Mouse (Mus musculus) thymus, adult 18-20 months (tissue): ENCODE measurements at regions not wholly inside any gene's neighbourhood (a gene's known extent, or its start where the extent isn't known, plus 50 kb on each side); places are given as distances from the start of the nearest gene placed in this dataset.

Source experiments
- DNase-seq, 2 experiments: peaks; one replicate each; pipeline ENCODE4 v3.0.0; 2022; ENCODE audit warnings: mixed read lengths in 2 of 2

- DNase-seq: no peak
Observed at GRCm38 (mm10) chr8:109012655-109013054, 481.2 kb upstream of the Pmfbp1 start.

DNA sequence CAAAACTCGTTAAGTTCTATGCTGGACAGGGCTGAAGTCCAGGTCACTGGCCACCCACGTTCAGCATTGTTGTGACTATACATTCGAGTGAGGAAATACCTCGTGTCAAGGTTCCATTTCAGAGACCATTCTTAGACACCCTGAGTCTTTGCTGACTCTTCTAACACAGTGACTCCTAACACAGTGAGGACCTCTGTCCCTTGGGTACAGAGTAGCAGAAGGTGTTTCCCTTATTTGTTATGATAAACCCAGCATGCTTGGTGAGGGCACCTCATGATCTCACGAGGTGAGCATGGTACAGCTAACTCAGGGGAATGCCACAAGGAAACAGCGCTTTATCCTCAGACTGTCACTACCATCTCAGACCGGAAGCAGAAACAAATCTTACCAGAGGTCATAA is 480.2 kb upstream of the Pmfbp1 start:
- DNase-seq: no peak

GRCm38 (mm10) chr8:109014746-109015145 is 479.1 kb upstream of the Pmfbp1 start:
- peak; percentile 15 to 19 for DNase-seq

GRCm38 (mm10) chr8:109019565-109019964 is 474.3 kb upstream of the Pmfbp1 start:
- DNase-seq: no peak

- DNase-seq: no peak
Observed at GRCm38 (mm10) chr8:109020102-109020501, 473.7 kb upstream of the Pmfbp1 start.

DNA sequence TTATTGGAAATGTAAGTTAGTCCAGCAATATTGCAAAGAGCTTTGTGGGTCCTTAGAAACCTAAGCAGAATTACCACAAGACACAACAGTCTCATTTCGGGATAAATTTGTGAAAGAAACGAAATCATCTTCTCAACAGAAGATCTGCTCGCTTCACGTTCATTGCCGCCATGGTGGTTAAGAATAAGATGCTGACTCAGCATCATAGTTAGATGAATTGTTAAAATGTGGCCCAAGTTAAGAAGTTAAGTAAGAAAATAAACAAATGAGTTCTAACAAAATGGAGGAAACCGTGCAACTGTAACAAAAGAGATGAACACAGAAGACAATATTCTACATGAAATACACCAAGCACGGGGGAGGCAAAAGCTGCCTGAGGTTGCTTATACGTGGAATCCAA is 465.9 kb upstream of the Pmfbp1 start:
- no peak for DNase-seq

GRCm38 (mm10) chr8:109053608-109054007 is 440.2 kb upstream of the Pmfbp1 start:
- DNase-seq: no peak

GRCm38 (mm10) chr8:109059152-109059551 is 434.7 kb upstream of the Pmfbp1 start:
- DNase-seq: no peak

- DNase-seq: no peak
Observed at GRCm38 (mm10) chr8:109062376-109062775, 431.5 kb upstream of the Pmfbp1 start.

DNA sequence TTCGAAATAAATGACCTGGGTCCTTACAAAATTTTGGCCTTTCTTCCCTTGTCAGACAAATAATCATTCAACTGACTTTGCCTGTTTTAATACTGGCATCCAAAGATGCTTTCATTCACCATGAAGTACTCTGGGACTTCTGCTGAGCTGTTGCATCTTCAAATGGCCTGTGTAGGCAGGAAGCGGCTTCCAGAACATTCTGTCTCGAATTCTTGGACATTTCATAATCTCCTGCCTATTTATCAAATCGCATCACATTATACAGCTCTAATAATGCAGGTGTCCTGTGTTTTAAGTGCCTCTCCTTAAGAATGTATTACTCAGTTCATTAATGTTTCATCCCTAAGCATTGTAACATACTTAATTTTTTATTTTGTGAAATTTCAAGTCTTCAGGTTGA is 420.1 kb upstream of the Pmfbp1 start:
- no peak for DNase-seq

DNA sequence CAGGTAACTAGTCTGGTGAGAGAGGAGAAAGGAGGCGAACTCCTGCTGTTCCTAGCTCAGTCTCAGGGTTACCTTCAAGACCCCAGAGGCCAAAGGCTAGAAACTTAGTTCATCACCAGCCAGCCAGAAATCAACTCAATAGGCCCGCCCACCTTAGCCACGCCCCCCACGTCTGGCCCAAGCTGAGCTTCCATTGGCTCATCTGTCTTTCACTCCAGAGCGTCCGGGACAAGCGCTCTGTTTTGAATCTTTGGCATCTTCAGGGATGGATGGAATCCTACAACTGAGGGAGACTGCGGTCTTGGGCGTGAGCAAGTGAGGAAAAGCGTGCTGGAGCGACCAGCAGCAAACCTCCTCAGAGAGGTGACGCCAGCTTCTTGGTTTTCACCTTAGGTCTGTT is 418.8 kb upstream of the Pmfbp1 start:
- no peak for DNase-seq

DNA sequence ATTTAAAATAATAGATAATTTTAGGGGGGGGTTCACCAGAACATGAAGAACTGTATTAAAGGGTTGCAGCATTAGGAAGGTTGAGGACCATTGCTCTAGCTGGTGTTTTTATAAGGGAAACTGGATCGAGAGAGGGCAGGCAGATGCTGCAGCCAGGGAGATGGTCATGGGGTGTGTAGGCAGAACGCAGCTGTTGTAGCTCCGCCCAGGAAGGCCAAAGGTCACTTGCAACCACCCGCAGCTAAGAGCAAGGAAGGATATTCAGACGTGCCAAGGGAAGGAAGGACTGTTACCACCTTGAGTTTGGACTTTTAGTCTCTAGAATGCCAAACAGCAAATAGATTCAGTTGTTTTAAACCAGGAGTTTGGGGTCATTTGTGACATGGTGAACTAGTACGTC is 414.6 kb upstream of the Pmfbp1 start:
- DNase-seq: no peak

- DNase-seq: no peak
Observed at GRCm38 (mm10) chr8:109081295-109081694, 412.5 kb upstream of the Pmfbp1 start.

GRCm38 (mm10) chr8:109085134-109085533 is 408.7 kb upstream of the Pmfbp1 start:
- no peak for DNase-seq

GRCm38 (mm10) chr8:109087781-109088180 is 406.0 kb upstream of the Pmfbp1 start:
- no peak for DNase-seq

GRCm38 (mm10) chr8:109099671-109100070 is 394.2 kb upstream of the Pmfbp1 start:
- DNase-seq: no peak

DNA sequence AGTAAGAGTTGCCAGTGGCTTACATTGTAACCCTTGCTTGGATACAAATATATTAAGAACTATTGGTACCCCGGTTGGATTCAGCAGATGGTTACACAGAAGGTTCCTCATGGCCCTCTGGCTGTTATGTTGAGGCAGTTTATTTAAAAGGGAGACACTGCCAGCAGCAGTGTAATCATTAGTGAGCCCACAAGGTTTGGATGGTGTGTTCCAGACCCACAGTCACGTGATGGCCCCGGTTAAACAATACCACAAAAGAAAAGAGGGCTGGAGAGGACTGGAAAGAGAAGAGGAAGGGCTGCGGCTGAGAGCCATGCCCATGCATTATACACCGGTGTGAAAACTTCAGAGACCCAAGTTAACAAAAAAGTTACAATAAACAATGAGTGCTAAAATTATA is 392.4 kb upstream of the Pmfbp1 start:
- no peak for DNase-seq

DNA sequence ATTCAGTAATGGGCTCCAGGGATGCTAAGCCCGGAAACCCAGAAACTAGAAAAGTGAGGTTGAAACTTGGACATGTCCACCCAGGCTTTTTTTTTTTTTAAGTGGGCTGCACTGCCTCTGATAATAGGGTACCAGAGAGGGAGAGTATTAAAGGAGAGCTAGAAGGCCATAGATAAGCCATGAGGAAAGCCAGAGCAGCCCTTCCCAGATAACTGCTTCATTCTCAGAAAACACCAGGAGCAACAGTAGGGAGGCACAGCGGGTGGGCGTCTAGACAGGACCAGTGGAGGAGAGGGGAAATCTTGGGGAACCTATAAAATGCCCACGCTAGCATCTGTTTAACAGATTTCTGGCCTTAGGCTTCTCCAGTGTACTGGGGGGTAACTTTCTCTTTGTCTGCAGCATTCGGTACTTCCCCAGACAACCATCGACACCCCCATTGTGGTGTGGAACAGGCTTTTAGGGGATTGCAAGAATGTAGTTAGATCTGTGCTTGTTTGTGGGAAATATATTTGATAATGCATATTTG is 389.0 kb upstream of the Pmfbp1 start:
- DNase-seq: no peak

DNA sequence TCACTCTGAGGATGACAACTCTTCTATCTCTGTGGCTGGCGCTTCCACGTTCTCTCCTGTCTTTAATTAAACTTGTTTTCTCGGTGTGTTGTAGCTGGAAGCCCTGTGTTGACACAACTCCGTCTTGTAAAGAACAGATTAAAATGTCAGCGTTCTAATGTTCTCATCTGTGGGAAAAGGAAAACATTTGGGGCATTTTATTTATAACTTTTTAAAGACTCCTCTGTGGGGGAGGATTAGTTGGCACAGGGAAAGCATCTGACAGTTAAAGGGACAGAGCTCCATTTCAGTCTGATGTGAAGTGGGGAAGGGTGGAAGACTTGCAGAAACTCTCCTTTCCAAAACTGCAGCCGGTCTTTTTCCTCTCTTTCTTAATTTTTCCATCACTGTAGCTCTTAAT is 388.1 kb upstream of the Pmfbp1 start:
- DNase-seq: no peak

DNA sequence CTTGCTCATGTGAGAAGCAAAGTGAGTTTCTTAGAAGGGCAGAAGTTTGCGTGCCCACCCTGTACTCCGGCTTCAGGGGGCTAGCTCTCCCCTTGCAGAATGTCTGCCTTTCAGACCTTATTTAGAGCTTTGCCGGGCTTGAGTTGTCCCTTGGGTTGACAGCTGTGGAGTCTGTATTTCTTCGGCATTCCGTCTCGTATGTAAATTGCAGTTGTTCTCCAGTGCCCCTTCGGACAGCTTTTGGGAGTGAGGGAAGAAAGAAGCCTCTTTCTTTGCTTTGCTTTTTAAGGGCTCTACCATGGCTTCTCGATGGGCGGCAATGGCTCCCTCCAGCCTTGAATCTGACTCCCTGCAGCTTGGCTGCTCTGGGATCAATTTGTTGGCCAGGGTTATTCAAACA is 386.9 kb upstream of the Pmfbp1 start:
- DNase-seq: no peak

DNA sequence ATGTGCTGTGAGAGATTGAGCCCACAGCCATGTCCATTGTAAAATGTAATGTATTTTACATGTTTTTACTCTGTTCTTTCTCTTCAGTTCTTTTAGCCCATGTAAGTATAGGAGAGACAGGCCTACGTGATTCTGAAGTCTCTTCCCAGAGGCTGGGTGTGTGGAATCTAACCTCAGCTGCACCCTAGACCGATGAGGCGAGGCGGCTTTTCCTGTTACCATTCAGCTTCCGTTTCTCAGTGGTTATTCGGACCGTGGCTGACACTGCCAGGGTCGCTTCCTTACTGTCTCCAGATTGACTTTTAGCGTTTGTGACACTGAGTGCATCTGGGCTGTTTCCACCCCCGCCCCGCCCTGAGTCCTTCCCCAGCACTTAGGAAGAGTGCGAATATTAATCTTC is 386.1 kb upstream of the Pmfbp1 start:
- DNase-seq: no peak

DNA sequence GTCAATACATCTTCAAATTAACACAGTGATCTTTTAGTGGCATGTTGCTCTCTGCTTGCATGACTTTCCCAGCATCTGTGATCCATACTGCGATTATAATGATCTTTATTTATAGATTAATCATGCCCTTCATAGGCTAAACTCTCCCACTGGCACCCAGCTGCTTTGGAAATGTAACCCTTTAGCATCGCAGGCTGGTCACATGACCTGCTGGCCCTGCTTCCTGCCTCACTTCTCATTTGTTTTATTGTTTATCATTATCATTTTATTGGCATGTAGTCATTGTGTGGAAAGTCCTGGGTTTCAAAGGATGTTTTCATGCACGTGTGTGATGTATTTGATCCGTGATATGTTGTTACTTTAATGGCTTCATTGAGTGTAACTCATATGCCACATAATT is 384.4 kb upstream of the Pmfbp1 start:
- no peak for DNase-seq

DNA sequence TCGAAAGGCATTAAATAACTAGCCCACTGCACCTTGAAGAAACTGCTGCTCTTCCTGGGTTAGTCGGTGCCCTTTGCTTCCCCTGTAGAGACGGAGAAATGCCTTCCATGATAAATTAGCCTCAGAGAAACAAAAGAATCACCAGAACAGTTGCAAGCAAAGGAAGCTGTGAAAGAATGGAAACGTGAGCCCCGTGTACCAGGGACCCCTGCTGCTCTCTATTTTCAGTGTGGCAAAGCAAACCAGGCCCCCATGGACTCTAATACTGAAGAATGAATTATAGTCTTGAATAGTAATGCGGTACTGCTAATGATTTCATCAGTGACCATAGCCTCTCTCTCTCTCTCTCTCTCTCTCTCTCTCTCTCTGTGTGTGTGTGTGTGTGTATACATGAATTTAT is 372.1 kb upstream of the Pmfbp1 start:
- no peak for DNase-seq

GRCm38 (mm10) chr8:109142495-109143158 is 351.2 kb upstream of the Pmfbp1 start:
- DNase-seq: no peak

DNA sequence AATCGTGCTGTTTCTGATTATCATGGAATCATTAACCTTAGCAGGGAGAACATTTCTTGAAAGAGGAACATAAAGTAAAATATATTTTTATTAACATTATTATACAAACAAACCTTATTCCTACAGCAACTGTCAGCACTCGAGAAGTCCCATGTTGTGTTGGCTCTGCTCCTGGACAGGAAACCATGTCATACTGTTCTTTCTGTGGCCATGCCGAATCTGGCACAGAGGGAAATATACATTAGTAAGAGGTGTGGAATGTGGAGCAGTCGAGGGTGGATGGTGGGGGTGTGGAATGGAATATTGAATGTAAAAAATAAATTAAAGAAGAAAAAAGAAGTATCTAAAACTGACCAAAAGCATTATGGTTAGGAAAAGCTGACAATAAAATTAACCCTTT is 342.1 kb upstream of the Pmfbp1 start:
- DNase-seq: no peak
